Mouse (Mus musculus) forebrain, embryonic 14.5 days (tissue): ENCODE measurements at regions not wholly inside any gene's neighbourhood (a gene's known extent, or its start where the extent isn't known, plus 50 kb on each side); places are given as distances from the start of the nearest gene placed in this dataset.
A peak's percentile ranks its signal among the peaks of the same experiment; 100 is the strongest.

ENCODE experiments used
- ATAC-seq: fragments of 200-750 bp; cut with Nextera tagmentation; 2 replicates; pipeline ENCODE4 v1.8.0; 2017; ENCODE audit warnings: mild to moderate bottlenecking, moderate library complexity
- DNase-seq: peaks from one replicate; pipeline ENCODE4 v3.0.0-alpha.2; 2015; ENCODE audit warnings: low spot score
- H3K27ac ChIP-seq: fragments of 300-500 bp; sonication (generic); 2 replicates; pipeline ENCODE4 v1.5.1; 2014; ENCODE audit warnings: low read depth, mild to moderate bottlenecking, control low read depth, low read length, moderate library complexity
- H3K27me3 ChIP-seq: fragments of 300-500 bp; sonication (generic); replicated peaks from 2 replicates; pipeline ENCODE4 v1.6.1; 2014; ENCODE audit warnings: low read length, control low read depth, mixed read lengths; ENCODE audit not compliant: control insufficient read depth, insufficient read depth
- H3K36me3 ChIP-seq: fragments of 300-500 bp; sonication (generic); 2 replicates; pipeline ENCODE4 v1.6.1; 2014; ENCODE audit warnings: low read length, control low read depth; ENCODE audit not compliant: control insufficient read depth, insufficient read depth
- H3K4me1 ChIP-seq: fragments of 300-500 bp; sonication (generic); 2 replicates; pipeline ENCODE4 v1.6.1; 2014; ENCODE audit warnings: antibody characterized with exemption, low read length, control low read depth; ENCODE audit not compliant: control insufficient read depth, insufficient read depth
- H3K4me2 ChIP-seq: fragments of 300-500 bp; sonication (generic); 2 replicates; pipeline ENCODE4 v1.6.1; 2014; ENCODE audit warnings: mild to moderate bottlenecking, control low read depth, low read length
- H3K4me3 ChIP-seq: fragments of 300-500 bp; sonication (generic); 2 replicates; pipeline ENCODE4 v1.5.1; 2014; ENCODE audit warnings: low read depth, low read length, control low read depth
- H3K9ac ChIP-seq: fragments of 300-500 bp; sonication (generic); 2 replicates; pipeline ENCODE4 v1.6.1; 2014; ENCODE audit warnings: mild to moderate bottlenecking, low read length, control low read depth, moderate library complexity
- H3K9me3 ChIP-seq: fragments of 300-500 bp; sonication (generic); replicated peaks from 2 replicates; pipeline ENCODE4 v1.6.1; 2016; ENCODE audit warnings: low read length, control low read depth, mixed read lengths; ENCODE audit not compliant: control insufficient read depth
- WGBS: fragments of 180-500 bp; shearing (Covaris S2); extraction: QIAGEN DNeasy Blood & Tissue Kit; methylation state at CpG from one replicate; pipeline ENCODE4 v1.1.7; 2014; 5-methylcytosine and 5-hydroxymethylcytosine counted together

DNA sequence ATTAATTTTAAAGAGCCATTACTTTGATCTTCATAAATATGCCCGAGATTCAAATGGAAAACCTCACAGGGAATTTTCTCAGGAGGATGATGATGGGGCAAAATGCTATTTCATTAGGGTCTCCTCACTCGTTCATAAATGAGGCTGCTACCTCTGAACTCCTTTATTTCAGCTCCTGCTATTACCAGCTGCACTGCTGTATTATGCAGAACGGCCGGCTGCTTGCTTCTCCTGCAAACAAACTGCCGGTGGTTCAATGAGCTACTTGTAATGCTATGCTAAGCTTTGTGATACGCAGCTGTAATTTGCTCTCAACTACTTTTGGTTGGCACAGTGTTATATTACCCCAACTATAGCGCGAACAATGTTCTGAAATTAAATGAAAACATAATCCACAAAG, 81.7 kb upstream of the Tmtc4 start:
- WGBS, result 3% methylated on average over 8 of the region's 8 CpGs
- peak; percentile 88 for ATAC-seq
- no peak overlapping the region for H3K9ac ChIP-seq
- H3K4me2 ChIP-seq, result peak overlapping the region; percentile 39
- no peaks in the 10 kb centered on the region for H3K9me3 ChIP-seq
- no peaks in the 10 kb centered on the region for H3K36me3 ChIP-seq
- peaks cover 12% of the 10 kb centered on the region for H3K4me1 ChIP-seq
- H3K27ac ChIP-seq, result peak overlapping the region; percentile 60; the same call in 1 of the 2 replicates
- no peak overlapping the region for H3K4me3 ChIP-seq
- H3K27me3 ChIP-seq, result 0 out of 2 replicates have a peak, but pooled peaks cover 4% of the 10 kb centered on the region
- DNase-seq, result peak; percentile 89

DNA sequence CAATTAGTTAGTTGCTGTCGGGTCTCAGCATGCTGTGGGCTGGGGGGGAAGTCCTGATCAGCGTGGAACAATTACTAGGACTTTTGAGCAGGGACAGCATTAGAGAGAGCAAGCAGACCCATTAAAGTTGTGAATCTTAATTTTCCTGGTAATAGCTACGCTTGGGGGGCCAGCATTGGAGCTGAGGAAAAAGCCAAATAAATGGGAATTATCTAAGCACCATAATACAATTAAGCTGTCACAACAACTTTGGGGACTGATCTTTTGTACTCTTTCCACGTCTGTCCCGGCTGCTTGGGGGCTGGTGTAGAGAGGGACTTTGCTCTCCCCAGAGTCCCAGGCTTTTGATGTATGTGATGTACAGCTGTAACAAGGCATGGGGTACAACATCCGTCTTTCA, 81.3 kb upstream of the Tmtc4 start:
- H3K4me2 ChIP-seq, result peak overlapping the region; percentile 39
- H3K27ac ChIP-seq, result peak overlapping the region; percentile 60; the same call in 1 of the 2 replicates
- no peaks in the 10 kb centered on the region for H3K9me3 ChIP-seq
- no peaks in the 10 kb centered on the region for H3K36me3 ChIP-seq
- 0 out of 2 replicates have a peak, but pooled peaks cover 4% of the 10 kb centered on the region for H3K27me3 ChIP-seq
- ATAC-seq, result peak; percentile 96
- no peak overlapping the region for H3K9ac ChIP-seq
- peak; percentile 92 for DNase-seq
- peaks cover 12% of the 10 kb centered on the region for H3K4me1 ChIP-seq
- WGBS, result 3% methylated on average over 6 of the region's 6 CpGs
- H3K4me3 ChIP-seq, result no peak overlapping the region

DNA sequence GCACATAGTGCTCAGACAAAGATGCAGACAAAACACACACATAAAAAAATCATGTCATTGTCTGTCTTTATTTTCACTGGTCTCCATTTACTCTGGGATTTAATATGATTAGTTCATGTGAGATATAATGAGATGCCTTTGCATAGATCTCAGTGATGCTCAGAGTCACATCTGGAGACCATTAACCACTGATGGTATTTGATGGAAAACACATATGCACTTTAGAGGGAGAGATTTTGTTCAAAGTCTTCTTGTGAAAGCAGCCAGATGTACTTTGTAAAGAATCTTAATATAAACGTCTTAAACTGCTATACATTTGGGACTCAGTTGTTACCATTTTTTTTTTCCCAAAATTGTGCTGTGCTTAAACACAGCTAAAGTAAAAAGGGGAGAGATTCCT, 79.1 kb upstream of the Tmtc4 start:
- Histone ChIP-seq H3K27me3 (0 out of 2 replicates have a peak, but pooled peaks cover 4% of the 10 kb centered on the region), H3K36me3 (no peaks in the 10 kb centered on the region), H3K4me3 (no peak overlapping the region), H3K27ac (no peak overlapping the region), H3K4me1 (peaks cover 12% of the 10 kb centered on the region), H3K9me3 (no peaks in the 10 kb centered on the region), H3K4me2 (no peak overlapping the region), H3K9ac (no peak overlapping the region)
- 73% methylated on average over 1 of the region's 1 CpGs for WGBS
- DNase-seq (no peak), ATAC-seq (no peak)

DNA sequence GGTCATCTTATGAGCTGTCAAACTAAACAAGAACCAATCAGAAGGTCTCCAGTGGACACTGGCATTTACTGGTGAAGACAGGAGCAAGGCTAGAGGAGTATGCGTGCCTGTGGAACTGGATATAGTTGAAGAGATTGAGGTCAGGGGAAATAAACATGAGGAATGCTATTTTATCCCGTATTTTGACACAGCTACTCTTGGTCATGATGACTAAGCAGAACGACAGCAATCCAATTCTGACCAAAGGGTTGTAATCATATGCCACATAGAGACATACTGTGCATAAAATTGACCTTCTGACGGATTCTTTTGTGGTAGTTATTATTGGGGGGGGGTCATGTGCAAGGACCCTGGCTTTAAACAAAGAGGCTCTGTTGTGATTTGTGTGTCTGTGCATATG, 73.1 kb upstream of the Tmtc4 start:
- no peak overlapping the region for H3K4me3 ChIP-seq
- H3K9ac ChIP-seq, result no peak overlapping the region
- ATAC-seq, result no peak
- no peaks in the 10 kb centered on the region for H3K27me3 ChIP-seq
- no peaks in the 10 kb centered on the region for H3K4me1 ChIP-seq
- no peak overlapping the region for H3K27ac ChIP-seq
- H3K36me3 ChIP-seq, result no peaks in the 10 kb centered on the region
- no peak for DNase-seq
- H3K4me2 ChIP-seq, result no peak overlapping the region
- H3K9me3 ChIP-seq, result no peaks in the 10 kb centered on the region
- WGBS, result 77% methylated on average over 4 of the region's 4 CpGs

DNA sequence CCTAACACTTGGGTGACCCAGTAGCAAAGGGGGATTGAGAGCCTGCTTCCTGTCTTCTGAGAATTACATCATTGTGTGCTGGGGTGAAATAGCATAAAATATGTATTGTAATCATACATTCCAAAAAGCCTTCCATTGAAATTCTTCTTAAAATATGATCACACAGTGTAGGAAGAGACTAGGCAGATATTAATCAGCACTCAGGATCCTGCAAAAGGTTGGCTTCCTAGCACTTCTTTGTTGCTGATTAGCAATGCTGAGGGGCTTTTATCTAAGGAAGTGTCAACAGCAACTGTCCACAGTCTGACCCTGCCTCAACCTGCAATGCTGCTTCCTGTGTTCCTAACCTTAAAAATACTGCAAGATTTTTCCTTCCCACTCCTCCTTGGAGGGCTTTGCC, 64.6 kb upstream of the Tmtc4 start:
- Histone ChIP-seq H3K27ac (no peak overlapping the region), H3K4me3 (no peak overlapping the region), H3K9me3 (no peaks in the 10 kb centered on the region), H3K4me2 (no peak overlapping the region), H3K4me1 (no peaks in the 10 kb centered on the region), H3K9ac (no peak overlapping the region), H3K36me3 (no peaks in the 10 kb centered on the region), H3K27me3 (no peaks in the 10 kb centered on the region)
- no peak for DNase-seq
- ATAC-seq, result no peak

DNA sequence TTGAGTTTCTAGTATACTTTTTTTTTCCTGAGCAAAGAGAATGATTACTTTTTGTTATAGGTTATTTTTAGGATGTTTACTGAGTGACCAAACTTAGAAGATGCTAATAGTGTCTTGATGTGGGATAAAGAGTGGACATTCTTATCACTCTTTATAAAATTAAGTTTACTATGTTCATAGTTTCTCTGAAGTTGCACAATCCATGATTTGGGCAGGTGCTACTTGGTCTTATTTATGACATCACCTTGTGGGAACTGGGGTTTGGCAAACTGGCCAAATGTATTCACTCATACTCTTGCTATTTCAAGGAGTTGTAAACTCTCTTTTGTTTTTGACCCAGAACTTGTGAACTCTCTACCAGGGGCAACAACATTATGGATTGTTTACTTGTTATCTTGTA, 56.2 kb upstream of the Tmtc4 start:
- Histone ChIP-seq H3K4me2 (no peak overlapping the region), H3K36me3 (no peaks in the 10 kb centered on the region), H3K27ac (no peak overlapping the region), H3K9me3 (no peaks in the 10 kb centered on the region), H3K4me3 (no peak overlapping the region), H3K4me1 (no peaks in the 10 kb centered on the region), H3K9ac (no peak overlapping the region), H3K27me3 (no peaks in the 10 kb centered on the region)
- DNase-seq (no peak), ATAC-seq (no peak)

DNA sequence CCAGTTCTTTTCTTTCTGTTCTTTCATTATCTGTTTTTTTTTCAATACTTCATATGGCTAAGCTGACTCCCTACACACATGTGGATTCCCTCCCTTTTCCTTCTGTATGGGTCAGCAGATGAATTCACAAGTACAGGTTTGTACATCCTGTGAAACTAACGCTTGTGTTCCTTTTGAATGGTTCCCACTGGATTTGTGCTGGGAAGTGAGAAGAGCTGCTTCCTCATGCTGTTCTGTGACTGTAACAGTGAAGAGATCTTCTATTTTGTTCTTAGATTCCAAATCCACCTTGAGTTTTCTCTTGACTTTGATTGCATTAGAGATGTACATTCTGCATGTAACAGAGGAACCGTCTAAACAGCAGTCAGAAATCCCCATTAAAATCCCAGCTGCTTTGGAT, 53.6 kb upstream of the Tmtc4 start:
- no peaks in the 10 kb centered on the region for H3K36me3 ChIP-seq
- DNase-seq (no peak), ATAC-seq (no peak)
- no peak overlapping the region for H3K9ac ChIP-seq
- no peaks in the 10 kb centered on the region for H3K4me1 ChIP-seq
- no peak overlapping the region for H3K4me3 ChIP-seq
- H3K27me3 ChIP-seq, result no peaks in the 10 kb centered on the region
- 71% methylated on average over 2 of the region's 2 CpGs for WGBS
- H3K4me2 ChIP-seq, result no peak overlapping the region
- H3K9me3 ChIP-seq, result no peaks in the 10 kb centered on the region
- no peak overlapping the region for H3K27ac ChIP-seq
